Mouse (Mus musculus): ENCODE data around the gene Selenon.

DNA sequence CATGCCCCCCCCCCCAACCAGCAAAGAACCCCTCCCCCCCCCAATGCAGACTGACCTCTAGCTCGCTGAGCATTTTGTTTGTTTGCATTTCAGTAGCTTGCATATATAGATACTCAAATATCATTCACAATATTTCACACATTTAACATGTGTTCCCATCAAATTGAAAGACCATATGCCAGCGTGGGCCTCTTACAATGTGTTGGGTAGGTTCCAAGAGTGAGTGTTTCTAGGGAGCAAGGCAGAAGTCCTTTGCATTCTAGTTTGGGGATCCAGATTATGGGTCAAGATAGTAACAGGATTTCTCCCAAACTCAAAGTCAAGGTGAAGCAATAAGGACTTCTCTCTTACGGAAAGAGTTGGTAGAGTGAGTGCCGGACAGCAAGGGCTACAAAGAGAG is 33.4 kb downstream of the Selenon start:
- no peak for TF ChIP-seq POLR2A (IDR thresholded peaks at IDR 0.05; ENCODE audit: borderline replicate concordance, low read depth, low read length)
- no peak for TF ChIP-seq CTCF (IDR thresholded peaks at IDR 0.05; ENCODE audit: low read depth, low read length)
